In genomic region chr6:93257130-93257841, GRCm38 (mm10) we compare ENCODE assay signal across 12 mouse cellular contexts.
DNase-seq lines count a peak whose midpoint lies in the region; ATAC-seq and TF ChIP-seq lines count a peak whose summit lies in the region.
"Had no signal": no experiment of that assay in that cellular context is flagged by ENCODE, and none has a peak within 500 bp of the region (broad histone marks: within the 10 kb centered on the region; RNA-seq: fewer than 3 reads in every experiment).

No protein-coding gene starts in this region.

- peaks cover 14% of the 10 kb centered on the region for H3K4me1 ChIP-seq in kidney, adult 2 months (ENCODE audit: control insufficient read depth, insufficient read depth, low read length)
- H3K4me1 ChIP-seq in kidney, embryonic 16.5 days (ENCODE audit: insufficient read depth, low read length): no peaks in the 10 kb centered on the region
- H3K4me1 ChIP-seq in heart, embryonic 15.5 days (replicated peaks): peaks cover 22% of the 10 kb centered on the region; the same call in 1 of the 2 replicates
- H3K4me1 ChIP-seq: embryonic facial prominence, embryonic 15.5 days had no signal

- no peak overlapping the region for H3K4me3 ChIP-seq in kidney, adult 2 months (ENCODE audit: insufficient read depth, low read depth, low read length)
- H3K4me3 ChIP-seq in kidney, embryonic 16.5 days (ENCODE audit: low read length): no peak overlapping the region
- H3K4me3 ChIP-seq in heart, embryonic 15.5 days: no peak overlapping the region
- H3K4me3 ChIP-seq: embryonic facial prominence, embryonic 15.5 days had no signal

- TF ChIP-seq CTCF in kidney, adult 2 months (conservative IDR thresholded peaks at IDR 0.05; ENCODE audit: insufficient read depth, insufficient read length, low read depth, low read length): no peak
- TF ChIP-seq CTCF in Patski (IDR thresholded peaks at IDR 0.05): no peak

- 0 out of 2 replicates have a peak, but pooled peaks cover 3% of the 10 kb centered on the region for H3K9me3 ChIP-seq in kidney, embryonic 16.5 days (ENCODE audit: low read length)
- no peaks in the 10 kb centered on the region for H3K9me3 ChIP-seq in heart, embryonic 15.5 days (replicated peaks)
- H3K9me3 ChIP-seq: embryonic facial prominence, embryonic 15.5 days had no signal

- H3K4me2 ChIP-seq in kidney, embryonic 16.5 days (replicated peaks; ENCODE audit: low read depth, low read length): no peak overlapping the region
- no peak overlapping the region for H3K4me2 ChIP-seq in heart, embryonic 15.5 days
- H3K4me2 ChIP-seq: embryonic facial prominence, embryonic 15.5 days had no signal

- peak; percentile 83 for DNase-seq in kidney, adult 2 months
- DNase-seq in 3T3-L1 (ENCODE audit: low read depth, low spot score): peak; percentile 95
- peak; percentile 73 for DNase-seq in Patski (ENCODE audit: low read depth, low spot score)
- no peak for DNase-seq in right cerebral cortex, postnatal 36 days (ENCODE audit: low spot score in 2 of 2)
- DNase-seq in urinary bladder, adult 2 months (ENCODE audit: low spot score): no peak
- DNase-seq: cerebellum, adult 11 months; liver; right cerebral cortex, postnatal 25 days had no signal

- peak overlapping the region; percentile 74; the same call in 1 of the 2 replicates for H3K27ac ChIP-seq in kidney, adult 2 months (ENCODE audit: insufficient read depth, low read depth, low read length)
- no peak overlapping the region for H3K27ac ChIP-seq in kidney, embryonic 16.5 days (ENCODE audit: low read length)
- peak overlapping the region; percentile 55 for H3K27ac ChIP-seq in heart, embryonic 15.5 days
- H3K27ac ChIP-seq: embryonic facial prominence, embryonic 15.5 days had no signal

- 43% methylated on average over 5 of the region's 5 CpGs for WGBS in kidney, adult 2 months
- 61% methylated on average over 5 of the region's 5 CpGs for WGBS in kidney, embryonic 16.5 days
- 29% methylated on average over 5 of the region's 5 CpGs for WGBS in heart, embryonic 15.5 days

- H3K36me3 ChIP-seq in kidney, adult 2 months (ENCODE audit: control insufficient read depth, insufficient read depth, low read length): no peaks in the 10 kb centered on the region
- H3K36me3 ChIP-seq in kidney, embryonic 16.5 days (ENCODE audit: insufficient read depth, low read length): no peaks in the 10 kb centered on the region
- no peaks in the 10 kb centered on the region for H3K36me3 ChIP-seq in heart, embryonic 15.5 days
- H3K36me3 ChIP-seq: embryonic facial prominence, embryonic 15.5 days had no signal

- POLR2A ChIA-PET in Patski (lab: Charles Lee): no interaction called here

- CTCF ChIA-PET in Patski (lab: Charles Lee): interaction anchor here (1.0 to 1.7 kb wide), 3 partner anchors 15 to 316 kb away, joined by 3 to 5 read pairs (median 3); no protein-coding TSS in a partner anchor

- ATAC-seq in kidney, embryonic 16.5 days (ENCODE audit: low FRiP score, low TSS enrichment): no peak
- ATAC-seq in Patski: peak; percentile 85
- 0 out of 2 replicates have a peak, but pooled peaks have one; percentile 35 for ATAC-seq in heart, embryonic 15.5 days (replicated peaks; ENCODE audit: insufficient number of reproducible peaks, insufficient read depth, low FRiP score, low read depth)
- ATAC-seq: hindbrain, embryonic 16.5 days had no signal

- no peak overlapping the region for H3K9ac ChIP-seq in kidney, embryonic 16.5 days (replicated peaks; ENCODE audit: low read length)
- no peak overlapping the region for H3K9ac ChIP-seq in heart, embryonic 15.5 days
- H3K9ac ChIP-seq: embryonic facial prominence, embryonic 15.5 days had no signal

- H3K27me3 ChIP-seq in kidney, adult 2 months (replicated peaks; ENCODE audit: control insufficient read depth, insufficient read depth, low read length): no peaks in the 10 kb centered on the region
- no peaks in the 10 kb centered on the region for H3K27me3 ChIP-seq in kidney, embryonic 16.5 days (ENCODE audit: insufficient read depth, low read length)
- no peaks in the 10 kb centered on the region for H3K27me3 ChIP-seq in Patski
- no peaks in the 10 kb centered on the region for H3K27me3 ChIP-seq in heart, embryonic 15.5 days
- H3K27me3 ChIP-seq: embryonic facial prominence, embryonic 15.5 days had no signal

- in situ Hi-C loops in Patski (cut with MboI; ENCODE audit: low pct_unique_long_range_greater_than_20kb): no loop called here

- TF ChIP-seq POLR2A in kidney, adult 2 months (IDR thresholded peaks at IDR 0.05; ENCODE audit: low read depth, low read length): no peak

Comparison
In these comparisons a context has a peak if more than half of its experiments do, and no peak if none do; other contexts are left out.
1. DNase-seq: peak in kidney, adult 2 months (single experiment), 3T3-L1 (single experiment) and Patski (single experiment); none in right cerebral cortex, postnatal 36 days (0 of 2) and urinary bladder, adult 2 months (single experiment).